Mouse (Mus musculus): ENCODE measurements around the gene Cdk8. TPM values are rescaled to one million over a fixed set of nuclear protein-coding genes. Genes with fewer than 3 reads are reported as not detected.

Gene Cdk8
- total and polyA plus RNA-seq, 2 experiments from 2014 or later = 15.4 to 46.3 TPM

GRCm38 (mm10) chr5:146315268-146315921, 84.4 kb downstream of the Cdk8 start:
- Histone ChIP-seq H3K9me3 (ENCODE audit: low read length) (no peaks in the 10 kb centered on the region), H3K4me3 (ENCODE audit: low read depth, low read length) (no peak overlapping the region), H3K4me2 (ENCODE audit: low read depth, low read length, poor library complexity, severe bottlenecking) (no peak overlapping the region), H3K27ac (ENCODE audit: low read depth, low read length) (no peak overlapping the region), H3K27me3 (ENCODE audit: insufficient read depth, low read length) (no peaks in the 10 kb centered on the region), H3K9ac (replicated peaks; ENCODE audit: low read length, poor library complexity, severe bottlenecking) (no peak overlapping the region), H3K4me1 (ENCODE audit: insufficient read depth, low read length) (no peaks in the 10 kb centered on the region), H3K36me3 (ENCODE audit: insufficient read depth, low read length) (no peaks in the 10 kb centered on the region)
- peak; percentile 68 for DNase-seq (ENCODE audit: low spot score)
- WGBS = 54% methylated on average over 14 of the region's 14 CpGs
- ATAC-seq (ENCODE audit: low FRiP score) = peak; percentile 67
- no peak for TF ChIP-seq CTCF (IDR thresholded peaks at IDR 0.05)

- Histone ChIP-seq H3K4me1 (ENCODE audit: insufficient read depth, low read length) (no peaks in the 10 kb centered on the region), H3K27ac (ENCODE audit: low read depth, low read length) (no peak overlapping the region), H3K4me3 (ENCODE audit: low read depth, low read length) (no peak overlapping the region), H3K9ac (replicated peaks; ENCODE audit: low read length, poor library complexity, severe bottlenecking) (no peak overlapping the region), H3K4me2 (ENCODE audit: low read depth, low read length, poor library complexity, severe bottlenecking) (no peak overlapping the region), H3K36me3 (ENCODE audit: insufficient read depth, low read length) (no peaks in the 10 kb centered on the region), H3K9me3 (ENCODE audit: low read length) (no peaks in the 10 kb centered on the region), H3K27me3 (ENCODE audit: insufficient read depth, low read length) (no peaks in the 10 kb centered on the region)
- no peak for TF ChIP-seq CTCF (IDR thresholded peaks at IDR 0.05)
- DNase-seq (ENCODE audit: low spot score) (no peak), ATAC-seq (ENCODE audit: low FRiP score) (no peak)
- WGBS = 92% methylated on average over 5 of the region's 5 CpGs
Observed at GRCm38 (mm10) chr5:146316316-146316715, 85.3 kb downstream of the Cdk8 start.

GRCm38 (mm10) chr5:146318051-146318450, 87.0 kb downstream of the Cdk8 start:
- no peak for TF ChIP-seq CTCF (IDR thresholded peaks at IDR 0.05)
- Histone ChIP-seq H3K27me3 (ENCODE audit: insufficient read depth, low read length) (no peaks in the 10 kb centered on the region), H3K4me1 (ENCODE audit: insufficient read depth, low read length) (no peaks in the 10 kb centered on the region), H3K4me2 (ENCODE audit: low read depth, low read length, poor library complexity, severe bottlenecking) (no peak overlapping the region), H3K4me3 (ENCODE audit: low read depth, low read length) (no peak overlapping the region), H3K36me3 (ENCODE audit: insufficient read depth, low read length) (no peaks in the 10 kb centered on the region), H3K27ac (ENCODE audit: low read depth, low read length) (no peak overlapping the region), H3K9ac (replicated peaks; ENCODE audit: low read length, poor library complexity, severe bottlenecking) (no peak overlapping the region), H3K9me3 (ENCODE audit: low read length) (no peaks in the 10 kb centered on the region)
- no peak for DNase-seq (ENCODE audit: low spot score)
- WGBS = 82% methylated on average over 5 of the region's 5 CpGs
- no peak for ATAC-seq (ENCODE audit: low FRiP score)

- H3K9ac ChIP-seq (replicated peaks; ENCODE audit: low read length, poor library complexity, severe bottlenecking) = no peak overlapping the region
- TF ChIP-seq CTCF (IDR thresholded peaks at IDR 0.05) = no peak
- WGBS = 87% methylated on average over 8 of the region's 8 CpGs
- no peaks in the 10 kb centered on the region for H3K36me3 ChIP-seq (ENCODE audit: insufficient read depth, low read length)
- H3K27ac ChIP-seq (ENCODE audit: low read depth, low read length) = no peak overlapping the region
- H3K4me3 ChIP-seq (ENCODE audit: low read depth, low read length) = no peak overlapping the region
- no peaks in the 10 kb centered on the region for H3K9me3 ChIP-seq (ENCODE audit: low read length)
- no peak overlapping the region for H3K4me2 ChIP-seq (ENCODE audit: low read depth, low read length, poor library complexity, severe bottlenecking)
- DNase-seq (ENCODE audit: low spot score) = no peak
- no peaks in the 10 kb centered on the region for H3K27me3 ChIP-seq (ENCODE audit: insufficient read depth, low read length)
- H3K4me1 ChIP-seq (ENCODE audit: insufficient read depth, low read length) = no peaks in the 10 kb centered on the region
- no peak for ATAC-seq (ENCODE audit: low FRiP score)
Observed at GRCm38 (mm10) chr5:146318461-146318860, 87.4 kb downstream of the Cdk8 start.

GRCm38 (mm10) chr5:146328941-146329340, 97.9 kb downstream of the Cdk8 start:
- H3K4me2 ChIP-seq (ENCODE audit: low read depth, low read length, poor library complexity, severe bottlenecking) = no peak overlapping the region
- no peaks in the 10 kb centered on the region for H3K9me3 ChIP-seq (ENCODE audit: low read length)
- no peak for DNase-seq (ENCODE audit: low spot score)
- no peaks in the 10 kb centered on the region for H3K36me3 ChIP-seq (ENCODE audit: insufficient read depth, low read length)
- H3K27me3 ChIP-seq (ENCODE audit: insufficient read depth, low read length) = no peaks in the 10 kb centered on the region
- WGBS = 57% methylated on average over 10 of the region's 10 CpGs
- ATAC-seq (ENCODE audit: low FRiP score) = no peak
- 0 out of 2 replicates have a peak, but pooled peaks cover 2% of the 10 kb centered on the region for H3K4me1 ChIP-seq (ENCODE audit: insufficient read depth, low read length)
- no peak for TF ChIP-seq CTCF (IDR thresholded peaks at IDR 0.05)
- H3K9ac ChIP-seq (replicated peaks; ENCODE audit: low read length, poor library complexity, severe bottlenecking) = no peak overlapping the region
- H3K27ac ChIP-seq (ENCODE audit: low read depth, low read length) = no peak overlapping the region
- no peak overlapping the region for H3K4me3 ChIP-seq (ENCODE audit: low read depth, low read length)

GRCm38 (mm10) chr5:146329541-146329940, 98.5 kb downstream of the Cdk8 start:
- Histone ChIP-seq H3K27me3 (ENCODE audit: insufficient read depth, low read length) (no peaks in the 10 kb centered on the region), H3K36me3 (ENCODE audit: insufficient read depth, low read length) (no peaks in the 10 kb centered on the region), H3K4me1 (ENCODE audit: insufficient read depth, low read length) (0 out of 2 replicates have a peak, but pooled peaks cover 2% of the 10 kb centered on the region), H3K27ac (ENCODE audit: low read depth, low read length) (no peak overlapping the region), H3K4me2 (ENCODE audit: low read depth, low read length, poor library complexity, severe bottlenecking) (no peak overlapping the region), H3K9me3 (ENCODE audit: low read length) (no peaks in the 10 kb centered on the region), H3K4me3 (ENCODE audit: low read depth, low read length) (no peak overlapping the region), H3K9ac (replicated peaks; ENCODE audit: low read length, poor library complexity, severe bottlenecking) (no peak overlapping the region)
- DNase-seq (ENCODE audit: low spot score) = no peak
- 92% methylated on average over 5 of the region's 5 CpGs for WGBS
- no peak for ATAC-seq (ENCODE audit: low FRiP score)
- peak; percentile 29 for TF ChIP-seq CTCF (IDR thresholded peaks at IDR 0.05)
